Mouse (Mus musculus) kidney, embryonic 15.5 days (tissue): ENCODE measurements at regions not wholly inside any gene's neighbourhood (a gene's known extent, or its start where the extent isn't known, plus 50 kb on each side); places are given as distances from the start of the nearest gene placed in this dataset.
A peak's percentile ranks its signal among the peaks of the same experiment; 100 is the strongest.

Experiments
- ATAC-seq: fragments of 200-750 bp; cut with Nextera tagmentation; replicated peaks from 2 replicates; pipeline ENCODE4 v1.8.0; 2017; ENCODE audit warnings: moderate TSS enrichment; ENCODE audit not compliant: low FRiP score
- H3K27ac ChIP-seq: fragments of 300-500 bp; sonication (generic); 2 replicates; pipeline ENCODE4 v1.5.1; 2015; ENCODE audit warnings: mild to moderate bottlenecking, inconsistent platforms
- H3K27me3 ChIP-seq: fragments of 300-500 bp; sonication (generic); 2 replicates; pipeline ENCODE4 v1.6.1; 2015; ENCODE audit warnings: inconsistent platforms
- H3K36me3 ChIP-seq: fragments of 300-500 bp; sonication (generic); 2 replicates; pipeline ENCODE4 v1.6.1; 2015; ENCODE audit warnings: inconsistent platforms
- H3K4me1 ChIP-seq: fragments of 300-500 bp; sonication (generic); 2 replicates; pipeline ENCODE4 v1.6.1; 2015; ENCODE audit warnings: inconsistent platforms
- H3K4me2 ChIP-seq: fragments of 300-500 bp; sonication (generic); 2 replicates; pipeline ENCODE4 v1.6.1; 2015; ENCODE audit warnings: moderate library complexity, mild to moderate bottlenecking, inconsistent platforms
- H3K4me3 ChIP-seq: fragments of 300-500 bp; sonication (generic); replicated peaks from 2 replicates; pipeline ENCODE4 v1.5.1; 2015; ENCODE audit warnings: mild to moderate bottlenecking, inconsistent platforms
- H3K9ac ChIP-seq: fragments of 300-500 bp; sonication (generic); 2 replicates; pipeline ENCODE4 v1.6.1; 2015; ENCODE audit warnings: mild to moderate bottlenecking, inconsistent platforms
- H3K9me3 ChIP-seq: fragments of 300-500 bp; sonication (generic); replicated peaks from 2 replicates; pipeline ENCODE4 v1.6.1; 2016; ENCODE audit warnings: inconsistent platforms
- WGBS: fragments of 180-500 bp; shearing (Covaris S2); methylation state at CpG from one replicate; pipeline ENCODE4 v1.1.7; 2015; ENCODE audit warnings: mixed read lengths; 5-methylcytosine and 5-hydroxymethylcytosine counted together

- no peaks in the 10 kb centered on the region for H3K9me3 ChIP-seq
- H3K36me3 ChIP-seq: no peaks in the 10 kb centered on the region
- H3K27me3 ChIP-seq: no peaks in the 10 kb centered on the region
- WGBS: 93% methylated on average over 2 of the region's 2 CpGs
- H3K4me2 ChIP-seq: no peak overlapping the region
- ATAC-seq: no peak
- H3K4me3 ChIP-seq: no peak overlapping the region
- H3K27ac ChIP-seq: no peak overlapping the region
- H3K9ac ChIP-seq: no peak overlapping the region
- H3K4me1 ChIP-seq: no peaks in the 10 kb centered on the region
These were observed 158.9 kb downstream of the Tph2 start for GRCm38 (mm10) chr10:115025950-115026349.

GRCm38 (mm10) chr10:115019443-115019842, 165.4 kb downstream of the Tph2 start:
- H3K4me3 ChIP-seq: no peak overlapping the region
- no peak overlapping the region for H3K4me2 ChIP-seq
- H3K27me3 ChIP-seq: no peaks in the 10 kb centered on the region
- H3K4me1 ChIP-seq: no peaks in the 10 kb centered on the region
- no peaks in the 10 kb centered on the region for H3K9me3 ChIP-seq
- H3K36me3 ChIP-seq: no peaks in the 10 kb centered on the region
- no peak for ATAC-seq
- no peak overlapping the region for H3K27ac ChIP-seq
- H3K9ac ChIP-seq: no peak overlapping the region
- WGBS: 67% methylated on average over 9 of the region's 9 CpGs

- ATAC-seq: no peak
- H3K4me2 ChIP-seq: peak overlapping the region; percentile 24
- no peaks in the 10 kb centered on the region for H3K36me3 ChIP-seq
- H3K27ac ChIP-seq: no peak overlapping the region
- H3K27me3 ChIP-seq: no peaks in the 10 kb centered on the region
- no peak overlapping the region for H3K9ac ChIP-seq
- H3K4me3 ChIP-seq: no peak overlapping the region
- no peaks in the 10 kb centered on the region for H3K4me1 ChIP-seq
- H3K9me3 ChIP-seq: no peaks in the 10 kb centered on the region
- WGBS: 19% methylated on average over 11 of the region's 11 CpGs
These were observed 171.3 kb downstream of the Tph2 start for GRCm38 (mm10) chr10:115013491-115014001.

- Histone ChIP-seq H3K4me2 (no peak overlapping the region), H3K4me3 (no peak overlapping the region), H3K9me3 (no peaks in the 10 kb centered on the region), H3K27me3 (no peaks in the 10 kb centered on the region), H3K4me1 (no peaks in the 10 kb centered on the region), H3K36me3 (no peaks in the 10 kb centered on the region), H3K9ac (no peak overlapping the region), H3K27ac (no peak overlapping the region)
- ATAC-seq: no peak
- 79% methylated on average over 6 of the region's 6 CpGs for WGBS
These were observed 171.9 kb downstream of the Tph2 start for GRCm38 (mm10) chr10:115012922-115013321.

- no peak for ATAC-seq
- H3K27ac ChIP-seq: no peak overlapping the region
- no peaks in the 10 kb centered on the region for H3K36me3 ChIP-seq
- H3K4me2 ChIP-seq: no peak overlapping the region
- 75% methylated on average over 7 of the region's 7 CpGs for WGBS
- no peaks in the 10 kb centered on the region for H3K27me3 ChIP-seq
- H3K9me3 ChIP-seq: no peaks in the 10 kb centered on the region
- no peaks in the 10 kb centered on the region for H3K4me1 ChIP-seq
- no peak overlapping the region for H3K9ac ChIP-seq
- no peak overlapping the region for H3K4me3 ChIP-seq
These were observed 172.5 kb downstream of the Tph2 start for GRCm38 (mm10) chr10:115012316-115012715.

GRCm38 (mm10) chr10:115011911-115012310, 172.9 kb downstream of the Tph2 start:
- Histone ChIP-seq H3K27ac (no peak overlapping the region), H3K4me2 (no peak overlapping the region), H3K9ac (no peak overlapping the region), H3K9me3 (no peaks in the 10 kb centered on the region), H3K27me3 (no peaks in the 10 kb centered on the region), H3K36me3 (no peaks in the 10 kb centered on the region), H3K4me3 (no peak overlapping the region), H3K4me1 (no peaks in the 10 kb centered on the region)
- ATAC-seq: no peak
- WGBS: 64% methylated on average over 3 of the region's 3 CpGs

GRCm38 (mm10) chr10:114996400-114996799, 188.4 kb downstream of the Tph2 start:
- peak; percentile 66; the same call in 1 of the 2 replicates for ATAC-seq
- Histone ChIP-seq H3K4me2 (no peak overlapping the region), H3K9ac (no peak overlapping the region), H3K27me3 (no peaks in the 10 kb centered on the region), H3K36me3 (no peaks in the 10 kb centered on the region), H3K27ac (no peak overlapping the region), H3K4me1 (no peaks in the 10 kb centered on the region), H3K4me3 (no peak overlapping the region), H3K9me3 (no peaks in the 10 kb centered on the region)
- 74% methylated on average over 3 of the region's 3 CpGs for WGBS

- H3K36me3 ChIP-seq: no peaks in the 10 kb centered on the region
- no peak overlapping the region for H3K27ac ChIP-seq
- ATAC-seq: 0 out of 2 replicates have a peak, but pooled peaks have one; percentile 43
- no peaks in the 10 kb centered on the region for H3K9me3 ChIP-seq
- no peaks in the 10 kb centered on the region for H3K4me1 ChIP-seq
- no peak overlapping the region for H3K4me2 ChIP-seq
- H3K27me3 ChIP-seq: no peaks in the 10 kb centered on the region
- H3K4me3 ChIP-seq: no peak overlapping the region
- no peak overlapping the region for H3K9ac ChIP-seq
- WGBS: 62% methylated on average over 3 of the region's 3 CpGs
These were observed 189.5 kb downstream of the Tph2 start for GRCm38 (mm10) chr10:114995211-114995908.

- no peak overlapping the region for H3K9ac ChIP-seq
- H3K9me3 ChIP-seq: no peaks in the 10 kb centered on the region
These were observed 186.5 kb upstream of the Trhde start for GRCm38 (mm10) chr10:114988453-114989226.

GRCm38 (mm10) chr10:114972364-114972763, 170.3 kb upstream of the Trhde start:
- WGBS: 69% methylated on average over 2 of the region's 2 CpGs
- no peak overlapping the region for H3K4me3 ChIP-seq
- no peaks in the 10 kb centered on the region for H3K27me3 ChIP-seq
- H3K9ac ChIP-seq: no peak overlapping the region
- no peaks in the 10 kb centered on the region for H3K4me1 ChIP-seq
- ATAC-seq: no peak
- no peaks in the 10 kb centered on the region for H3K9me3 ChIP-seq
- no peaks in the 10 kb centered on the region for H3K36me3 ChIP-seq
- H3K27ac ChIP-seq: no peak overlapping the region
- H3K4me2 ChIP-seq: no peak overlapping the region

More at GRCm38 (mm10) chr10:114988453-114989226, 186.5 kb upstream of the Trhde start:
- Histone ChIP-seq H3K4me3 (no peak overlapping the region), H3K36me3 (no peaks in the 10 kb centered on the region), H3K4me1 (no peaks in the 10 kb centered on the region), H3K4me2 (no peak overlapping the region), H3K27me3 (no peaks in the 10 kb centered on the region), H3K27ac (no peak overlapping the region)
- 87% methylated on average over 8 of the region's 8 CpGs for WGBS
- ATAC-seq: no peak

GRCm38 (mm10) chr10:114963656-114964055, 161.5 kb upstream of the Trhde start:
- no peak overlapping the region for H3K4me3 ChIP-seq
- H3K36me3 ChIP-seq: no peaks in the 10 kb centered on the region
- H3K9me3 ChIP-seq: no peaks in the 10 kb centered on the region
- WGBS: 82% methylated on average over 2 of the region's 2 CpGs
- no peaks in the 10 kb centered on the region for H3K27me3 ChIP-seq
- no peak overlapping the region for H3K4me2 ChIP-seq
- ATAC-seq: no peak
- no peak overlapping the region for H3K27ac ChIP-seq
- no peaks in the 10 kb centered on the region for H3K4me1 ChIP-seq
- H3K9ac ChIP-seq: no peak overlapping the region

- H3K27me3 ChIP-seq: no peaks in the 10 kb centered on the region
- H3K4me2 ChIP-seq: no peak overlapping the region
- no peak for ATAC-seq
- no peaks in the 10 kb centered on the region for H3K4me1 ChIP-seq
- no peak overlapping the region for H3K9ac ChIP-seq
- no peaks in the 10 kb centered on the region for H3K36me3 ChIP-seq
- H3K27ac ChIP-seq: no peak overlapping the region
- H3K4me3 ChIP-seq: no peak overlapping the region
- H3K9me3 ChIP-seq: no peaks in the 10 kb centered on the region
- 40% methylated on average over 3 of the region's 3 CpGs for WGBS
These were observed 155.8 kb upstream of the Trhde start for GRCm38 (mm10) chr10:114957909-114958308.
